Mouse (Mus musculus): ENCODE measurements at regions not wholly inside any gene's neighbourhood (a gene's known extent, or its start where the extent isn't known, plus 50 kb on each side); places are given as distances from the start of the nearest gene placed in this dataset.

- TF ChIP-seq POLR2A (IDR thresholded peaks at IDR 0.05; ENCODE audit: borderline replicate concordance, insufficient read depth, low read length) (no peak), CTCF (IDR thresholded peaks at IDR 0.05; ENCODE audit: borderline replicate concordance, insufficient read depth, low read depth, low read length) (no peak)
These were observed 335.7 kb downstream of the H2al1j start for GRCm38 (mm10) chrX:11663187-11663829.
